Mouse (Mus musculus): ENCODE measurements around the gene Pmel. TPM values are rescaled to one million over a fixed set of nuclear protein-coding genes. Genes with fewer than 3 reads are reported as not detected.

The Pmel gene
- 0.79 and 0.85 TPM in 2 replicates for polyA plus RNA-seq (2014; fragmentation: Nextera tagmentation; extraction: Ambion mirVana)

DNA sequence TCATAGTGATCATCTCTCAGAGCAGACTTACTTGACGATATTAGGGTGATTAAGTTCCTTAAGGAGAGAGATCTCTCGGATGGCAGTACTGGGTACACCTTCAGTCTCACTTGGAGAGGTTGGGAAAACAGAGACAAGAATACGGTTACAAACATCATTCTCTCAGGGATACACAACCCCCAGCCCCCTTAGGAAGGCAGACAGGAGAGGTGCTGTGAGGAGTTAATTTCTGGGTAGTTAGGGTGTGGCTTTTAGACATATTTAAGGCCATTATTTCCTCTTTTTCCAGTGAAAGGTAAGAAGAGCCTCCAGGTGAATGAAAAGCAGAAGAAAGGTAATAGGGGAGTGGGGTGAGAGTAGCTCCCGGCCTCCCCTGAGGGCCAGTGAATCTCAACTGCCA lies at the start of gene Pmel:
Gene Pmel (plus strand): TSS at position 301 of the 400 bp plus-strand sequence.
- WGBS, result 27% methylated on average over 4 of the region's 4 CpGs
- DNase-seq (ENCODE audit: low spot score) (no peak), ATAC-seq (ENCODE audit: low FRiP score) (no peak)

DNA sequence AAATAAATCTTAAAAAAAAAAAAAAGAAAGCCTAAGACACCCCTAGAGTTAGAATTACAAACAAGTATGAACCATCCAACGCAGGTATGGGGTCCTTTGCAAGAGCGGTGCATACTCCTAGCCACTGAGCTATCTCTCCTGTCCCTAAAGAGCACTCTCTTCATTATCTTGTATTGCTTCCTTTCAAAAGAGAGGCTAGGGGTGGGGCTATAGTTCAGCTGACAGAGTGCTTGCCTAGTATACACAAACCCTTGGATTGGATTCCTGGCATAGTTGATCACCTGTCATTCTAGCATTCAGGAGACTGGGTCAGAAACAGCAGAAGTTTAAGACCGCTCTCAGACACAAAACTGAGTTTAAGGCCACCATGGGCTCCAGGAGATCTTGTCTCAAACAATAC lies 48.7 kb upstream of the Pmel start:
- ATAC-seq (ENCODE audit: low FRiP score) (no peak), DNase-seq (ENCODE audit: low spot score) (no peak)
- H3K27ac ChIP-seq, result no peak overlapping the region
- H3K36me3 ChIP-seq (replicated peaks; ENCODE audit: control insufficient read depth, insufficient read depth), result no peaks in the 10 kb centered on the region
- no peak overlapping the region for H3K9ac ChIP-seq
- no peaks in the 10 kb centered on the region for H3K27me3 ChIP-seq (ENCODE audit: control insufficient read depth, insufficient read depth, low read length)
- H3K4me2 ChIP-seq (replicated peaks), result no peak overlapping the region
- H3K9me3 ChIP-seq (ENCODE audit: control insufficient read depth, low read length), result no peaks in the 10 kb centered on the region
- no peak overlapping the region for H3K4me3 ChIP-seq (replicated peaks; ENCODE audit: low read length)
- H3K4me1 ChIP-seq (replicated peaks; ENCODE audit: control insufficient read depth, insufficient read depth, low read length), result no peaks in the 10 kb centered on the region
- WGBS, result 90% methylated on average over 3 of the region's 3 CpGs

More for the DNA sequence above, at the start of gene Pmel:
- Histone ChIP-seq H3K27ac (peak within 1 kb of the TSS; percentile 80), H3K4me1 (replicated peaks; ENCODE audit: control insufficient read depth, insufficient read depth, low read length) (0 out of 2 replicates have a peak, but pooled peaks cover 6% of the 10 kb centered on the region), H3K9ac (peak within 1 kb of the TSS; percentile 62), H3K4me2 (replicated peaks) (peak within 1 kb of the TSS; percentile 93), H3K4me3 (replicated peaks; ENCODE audit: low read length) (peak within 1 kb of the TSS; percentile 78), H3K36me3 (replicated peaks; ENCODE audit: control insufficient read depth, insufficient read depth) (no peaks in the 10 kb centered on the region), H3K27me3 (ENCODE audit: control insufficient read depth, insufficient read depth, low read length) (no peaks in the 10 kb centered on the region), H3K9me3 (ENCODE audit: control insufficient read depth, low read length) (no peaks in the 10 kb centered on the region)

DNA sequence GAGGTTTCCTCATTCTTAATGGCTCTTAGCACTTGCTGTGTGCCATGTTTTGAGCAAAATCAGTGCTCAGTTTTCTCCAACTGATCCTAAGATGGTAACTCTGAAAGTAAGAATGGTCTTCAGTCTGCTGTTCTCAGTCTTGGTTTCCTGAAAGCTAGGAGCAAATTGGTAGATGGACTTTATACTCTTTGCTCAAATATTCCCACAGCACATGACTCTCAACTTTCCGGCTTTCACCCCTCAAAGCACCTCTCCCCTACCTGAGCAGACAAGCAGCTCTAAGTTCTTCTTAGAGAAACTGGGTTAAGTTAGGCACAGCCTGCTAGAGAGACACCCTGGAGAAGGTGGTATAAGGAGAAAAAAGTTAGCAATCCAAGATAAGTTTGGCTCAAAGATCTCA lies 47.3 kb upstream of the Pmel start:
- WGBS, result 92% methylated on average over 1 of the region's 1 CpGs
- ATAC-seq (ENCODE audit: low FRiP score) (no peak), DNase-seq (ENCODE audit: low spot score) (no peak)
- H3K4me2 ChIP-seq (replicated peaks), result no peak overlapping the region
- no peak overlapping the region for H3K27ac ChIP-seq
- no peak overlapping the region for H3K4me3 ChIP-seq (replicated peaks; ENCODE audit: low read length)
- no peaks in the 10 kb centered on the region for H3K4me1 ChIP-seq (replicated peaks; ENCODE audit: control insufficient read depth, insufficient read depth, low read length)
- no peaks in the 10 kb centered on the region for H3K27me3 ChIP-seq (ENCODE audit: control insufficient read depth, insufficient read depth, low read length)
- H3K9ac ChIP-seq, result no peak overlapping the region
- H3K9me3 ChIP-seq (ENCODE audit: control insufficient read depth, low read length), result no peaks in the 10 kb centered on the region
- no peaks in the 10 kb centered on the region for H3K36me3 ChIP-seq (replicated peaks; ENCODE audit: control insufficient read depth, insufficient read depth)

DNA sequence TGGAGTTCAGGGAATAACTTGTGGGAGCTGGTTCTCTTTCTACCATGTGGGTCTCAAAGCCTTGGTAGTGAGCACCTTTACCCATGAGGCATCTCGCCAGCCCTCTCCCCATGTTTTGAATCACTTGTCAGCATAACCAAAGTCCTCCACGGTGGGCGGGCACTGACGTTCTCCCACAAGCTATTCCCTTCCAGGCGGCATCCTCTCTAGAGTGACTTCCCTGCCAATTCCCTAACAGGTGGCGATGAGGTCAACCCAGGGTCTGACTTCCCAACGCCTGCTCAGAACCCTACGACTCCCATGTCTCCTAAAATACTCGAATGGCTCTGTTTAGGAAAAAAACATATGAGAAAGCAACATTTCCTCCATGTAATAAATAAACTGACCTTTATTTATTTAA lies 46.2 kb upstream of the Pmel start:
- H3K4me2 ChIP-seq (replicated peaks), result no peak overlapping the region
- H3K4me3 ChIP-seq (replicated peaks; ENCODE audit: low read length), result no peak overlapping the region
- WGBS, result 61% methylated on average over 9 of the region's 9 CpGs
- ATAC-seq (ENCODE audit: low FRiP score), result no peak
- H3K27me3 ChIP-seq (ENCODE audit: control insufficient read depth, insufficient read depth, low read length), result no peaks in the 10 kb centered on the region
- no peak for DNase-seq (ENCODE audit: low spot score)
- no peaks in the 10 kb centered on the region for H3K36me3 ChIP-seq (replicated peaks; ENCODE audit: control insufficient read depth, insufficient read depth)
- H3K27ac ChIP-seq, result no peak overlapping the region
- H3K9me3 ChIP-seq (ENCODE audit: control insufficient read depth, low read length), result no peaks in the 10 kb centered on the region
- no peak overlapping the region for H3K9ac ChIP-seq
- no peaks in the 10 kb centered on the region for H3K4me1 ChIP-seq (replicated peaks; ENCODE audit: control insufficient read depth, insufficient read depth, low read length)

DNA sequence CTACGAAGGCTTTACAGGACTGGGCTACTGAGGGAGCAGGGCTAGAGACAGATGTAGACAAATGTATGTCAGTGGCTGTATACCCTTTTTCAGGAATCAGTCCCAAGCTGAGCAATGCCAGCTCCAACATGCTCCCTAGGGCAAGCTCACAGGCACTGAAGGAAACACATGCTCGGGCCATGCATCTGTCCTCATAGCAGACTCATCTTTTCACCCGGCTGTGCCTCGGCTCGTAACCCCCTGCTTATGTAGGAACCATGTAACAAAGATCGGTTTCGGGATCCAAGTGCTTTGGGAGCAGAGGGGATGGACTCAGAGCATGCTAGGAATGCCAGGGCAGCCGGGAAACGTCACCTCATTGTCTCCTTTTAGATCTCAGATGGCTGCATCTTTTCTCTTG lies 44.5 kb upstream of the Pmel start:
- no peak for DNase-seq (ENCODE audit: low spot score)
- Histone ChIP-seq H3K9ac (no peak overlapping the region), H3K27ac (no peak overlapping the region), H3K36me3 (replicated peaks; ENCODE audit: control insufficient read depth, insufficient read depth) (no peaks in the 10 kb centered on the region), H3K4me2 (replicated peaks) (no peak overlapping the region), H3K27me3 (ENCODE audit: control insufficient read depth, insufficient read depth, low read length) (no peaks in the 10 kb centered on the region), H3K9me3 (ENCODE audit: control insufficient read depth, low read length) (no peaks in the 10 kb centered on the region), H3K4me3 (replicated peaks; ENCODE audit: low read length) (no peak overlapping the region), H3K4me1 (replicated peaks; ENCODE audit: control insufficient read depth, insufficient read depth, low read length) (no peaks in the 10 kb centered on the region)
- ATAC-seq (ENCODE audit: low FRiP score), result no peak
- WGBS, result 37% methylated on average over 9 of the region's 9 CpGs

DNA sequence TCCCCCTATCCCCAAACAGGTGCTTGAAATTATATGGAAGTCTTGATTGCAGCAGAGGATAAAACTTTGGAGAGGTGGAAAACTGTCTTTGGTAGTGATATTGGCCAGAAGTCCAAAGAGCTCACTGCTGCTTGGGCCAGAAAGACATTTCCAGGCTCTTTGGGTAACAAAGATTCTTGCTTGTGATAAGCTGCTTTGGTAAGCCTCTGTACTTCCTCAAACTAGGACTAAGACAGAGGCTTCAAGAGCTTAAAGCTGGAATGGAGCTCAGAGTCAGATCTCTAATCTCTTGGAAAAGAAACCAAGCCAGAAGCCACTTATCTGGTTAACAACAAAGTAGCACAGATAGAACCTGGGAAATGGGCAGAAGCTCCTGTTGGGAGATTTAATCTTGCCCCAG lies 41.5 kb upstream of the Pmel start:
- DNase-seq (ENCODE audit: low spot score), result no peak
- Histone ChIP-seq H3K9me3 (ENCODE audit: control insufficient read depth, low read length) (no peaks in the 10 kb centered on the region), H3K27ac (no peak overlapping the region), H3K4me3 (replicated peaks; ENCODE audit: low read length) (no peak overlapping the region), H3K4me1 (replicated peaks; ENCODE audit: control insufficient read depth, insufficient read depth, low read length) (no peaks in the 10 kb centered on the region), H3K27me3 (ENCODE audit: control insufficient read depth, insufficient read depth, low read length) (no peaks in the 10 kb centered on the region), H3K9ac (no peak overlapping the region), H3K36me3 (replicated peaks; ENCODE audit: control insufficient read depth, insufficient read depth) (no peaks in the 10 kb centered on the region), H3K4me2 (replicated peaks) (no peak overlapping the region)
- ATAC-seq (ENCODE audit: low FRiP score), result no peak

DNA sequence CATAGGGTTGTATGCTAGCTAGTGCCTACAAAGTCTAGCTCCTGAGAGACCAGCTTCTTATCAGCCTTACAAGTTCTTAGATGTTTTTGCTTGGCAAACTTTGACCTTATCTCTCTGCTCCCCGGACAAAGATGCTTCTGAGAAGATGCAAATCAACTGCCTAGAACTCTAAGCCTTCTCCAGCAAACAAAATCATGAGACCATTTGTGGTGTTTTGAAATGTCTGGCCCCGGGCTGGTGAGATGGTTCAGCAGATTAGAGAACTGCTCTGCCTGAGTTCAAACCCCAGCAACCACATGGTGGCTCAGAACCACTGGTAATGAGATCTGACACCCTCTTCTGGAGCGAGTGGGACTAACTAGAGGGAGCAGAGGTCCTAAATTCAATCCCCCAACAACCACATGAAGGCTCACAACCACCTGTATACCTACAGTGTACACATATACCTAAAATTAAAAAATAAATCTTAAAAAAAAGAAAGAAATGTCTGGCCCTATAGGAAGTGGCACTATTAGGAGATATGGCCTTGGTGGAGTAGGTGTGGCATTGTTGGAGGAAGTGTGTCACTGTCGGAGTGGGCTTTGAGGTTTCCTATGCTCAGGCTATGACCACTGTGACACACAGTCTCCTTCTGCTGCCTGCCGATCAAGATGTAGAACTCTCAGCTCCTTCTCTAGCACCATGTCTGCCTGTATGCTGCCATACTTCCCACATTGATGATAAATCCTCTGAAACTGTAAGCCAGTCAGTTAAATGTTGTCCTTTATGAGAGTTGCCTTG lies 40.4 kb upstream of the Pmel start:
- Histone ChIP-seq H3K4me3 (replicated peaks; ENCODE audit: low read length) (no peak overlapping the region), H3K27ac (no peak overlapping the region), H3K36me3 (replicated peaks; ENCODE audit: control insufficient read depth, insufficient read depth) (no peaks in the 10 kb centered on the region), H3K27me3 (ENCODE audit: control insufficient read depth, insufficient read depth, low read length) (no peaks in the 10 kb centered on the region), H3K4me1 (replicated peaks; ENCODE audit: control insufficient read depth, insufficient read depth, low read length) (peaks cover 11% of the 10 kb centered on the region), H3K4me2 (replicated peaks) (no peak overlapping the region), H3K9me3 (ENCODE audit: control insufficient read depth, low read length) (no peaks in the 10 kb centered on the region), H3K9ac (no peak overlapping the region)
- 75% methylated on average over 5 of the region's 5 CpGs for WGBS
- no peak for ATAC-seq (ENCODE audit: low FRiP score)
- DNase-seq (ENCODE audit: low spot score), result no peak

DNA sequence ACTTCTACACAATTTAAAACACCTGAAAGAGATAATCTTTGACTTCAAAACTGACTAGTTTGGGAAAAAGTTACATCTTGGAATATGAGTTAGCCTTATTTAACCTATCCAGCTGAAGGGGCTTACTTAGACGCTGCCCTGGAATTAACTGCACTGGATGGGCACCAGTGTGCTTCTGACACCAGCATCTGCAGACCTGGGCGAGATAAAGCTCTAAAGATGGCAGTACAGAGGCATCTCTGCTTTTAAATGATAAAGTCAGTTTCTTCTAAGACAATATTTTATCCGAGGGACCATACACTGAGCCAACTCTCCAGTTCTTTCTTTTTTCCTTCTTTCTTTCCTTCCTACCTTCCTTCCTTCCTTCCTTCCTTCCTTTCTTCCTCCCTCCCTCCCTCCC lies 39.2 kb upstream of the Pmel start:
- ATAC-seq (ENCODE audit: low FRiP score), result no peak

DNA sequence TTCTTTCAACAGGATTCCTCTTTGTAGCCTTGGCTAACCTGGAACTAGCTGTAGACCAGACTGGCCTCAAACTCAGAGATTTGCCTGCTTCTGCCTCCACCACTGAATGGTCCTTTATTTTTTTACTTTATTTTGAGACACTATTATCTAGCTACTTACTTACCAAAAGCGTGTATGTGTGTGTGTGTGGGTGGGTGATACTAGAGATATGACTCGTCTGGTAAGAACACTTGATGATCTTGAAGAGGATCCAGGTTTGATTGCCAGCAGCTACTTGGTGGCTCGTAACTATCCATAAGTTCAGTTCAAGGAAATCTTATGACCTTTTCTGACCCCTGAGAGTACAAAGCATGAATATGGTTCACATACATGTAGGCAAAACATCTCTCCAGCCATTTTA lies 38.7 kb upstream of the Pmel start:
- DNase-seq (ENCODE audit: low spot score) (no peak), ATAC-seq (ENCODE audit: low FRiP score) (no peak)
- Histone ChIP-seq H3K27me3 (ENCODE audit: control insufficient read depth, insufficient read depth, low read length) (no peaks in the 10 kb centered on the region), H3K4me2 (replicated peaks) (no peak overlapping the region), H3K4me3 (replicated peaks; ENCODE audit: low read length) (no peak overlapping the region), H3K9ac (no peak overlapping the region), H3K36me3 (replicated peaks; ENCODE audit: control insufficient read depth, insufficient read depth) (no peaks in the 10 kb centered on the region), H3K4me1 (replicated peaks; ENCODE audit: control insufficient read depth, insufficient read depth, low read length) (peaks cover 12% of the 10 kb centered on the region), H3K9me3 (ENCODE audit: control insufficient read depth, low read length) (no peaks in the 10 kb centered on the region), H3K27ac (no peak overlapping the region)
- WGBS, result 93% methylated on average over 3 of the region's 3 CpGs

More for the DNA sequence above, 39.2 kb upstream of the Pmel start:
- 77% methylated on average over 3 of the region's 3 CpGs for WGBS
- no peak overlapping the region for H3K4me2 ChIP-seq (replicated peaks)
- H3K4me3 ChIP-seq (replicated peaks; ENCODE audit: low read length), result no peak overlapping the region
- H3K36me3 ChIP-seq (replicated peaks; ENCODE audit: control insufficient read depth, insufficient read depth), result no peaks in the 10 kb centered on the region
- peaks cover 12% of the 10 kb centered on the region for H3K4me1 ChIP-seq (replicated peaks; ENCODE audit: control insufficient read depth, insufficient read depth, low read length)
- H3K27me3 ChIP-seq (ENCODE audit: control insufficient read depth, insufficient read depth, low read length), result no peaks in the 10 kb centered on the region
- no peak for DNase-seq (ENCODE audit: low spot score)
- no peaks in the 10 kb centered on the region for H3K9me3 ChIP-seq (ENCODE audit: control insufficient read depth, low read length)
- H3K27ac ChIP-seq, result no peak overlapping the region
- H3K9ac ChIP-seq, result no peak overlapping the region

DNA sequence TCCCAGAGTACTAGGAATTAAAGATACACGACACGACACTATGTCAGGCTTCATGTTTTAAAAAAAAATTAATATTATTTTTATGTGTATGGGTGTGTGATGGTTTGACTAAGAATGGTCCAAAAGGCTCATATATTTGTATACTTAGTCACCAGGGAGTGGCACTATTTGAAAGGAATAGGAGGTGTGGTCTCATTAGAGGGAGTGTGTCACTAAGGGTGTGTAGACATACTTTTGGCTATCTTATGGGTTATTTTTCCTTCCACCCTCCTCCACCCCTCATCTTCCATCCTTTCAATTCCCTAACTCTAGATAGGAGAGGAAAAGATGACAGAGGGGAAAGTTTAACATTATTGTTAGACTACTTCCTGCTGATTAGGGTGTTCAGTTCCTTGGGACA lies 38.2 kb upstream of the Pmel start:
- Histone ChIP-seq H3K27ac (no peak overlapping the region), H3K4me3 (replicated peaks; ENCODE audit: low read length) (no peak overlapping the region), H3K4me1 (replicated peaks; ENCODE audit: control insufficient read depth, insufficient read depth, low read length) (peaks cover 12% of the 10 kb centered on the region), H3K36me3 (replicated peaks; ENCODE audit: control insufficient read depth, insufficient read depth) (no peaks in the 10 kb centered on the region), H3K9me3 (ENCODE audit: control insufficient read depth, low read length) (no peaks in the 10 kb centered on the region), H3K9ac (no peak overlapping the region), H3K27me3 (ENCODE audit: control insufficient read depth, insufficient read depth, low read length) (no peaks in the 10 kb centered on the region), H3K4me2 (replicated peaks) (no peak overlapping the region)
- DNase-seq (ENCODE audit: low spot score), result no peak
- ATAC-seq (ENCODE audit: low FRiP score), result no peak
- WGBS, result 99% methylated on average over 2 of the region's 2 CpGs

Data from hindbrain, embryonic 14.5 days (tissue).